Mouse (Mus musculus) A20 (cell line): ENCODE measurements around the gene Tapt1.
"Not testable (repeated sequence)": the region's sequence is repeated elsewhere in the genome, so short reads cannot be mapped to it uniquely, and the experiment has no call there.

Experiments used
- DNase-seq: peaks from one replicate; pipeline ENCODE4 v3.0.0-alpha.2; 2011; ENCODE audit warnings: low read depth, low spot score

Tapt1 gene

GRCm38 (mm10) chr5:44143467-44144235, 82.8 kb downstream of the Tapt1 start:
- peak; percentile 13 for DNase-seq

- DNase-seq = no peak
Measured at GRCm38 (mm10) chr5:44127487-44127886, 98.9 kb downstream of the Tapt1 start.

- DNase-seq = not testable (repeated sequence)
Measured at GRCm38 (mm10) chr5:44126574-44126973, 99.9 kb downstream of the Tapt1 start.
